Mouse (Mus musculus) thymus, postnatal 0 days (tissue): ENCODE data around the gene Lrrc49. TPM values are rescaled to one million over a fixed set of nuclear protein-coding genes. Genes with fewer than 3 reads are reported as not detected.

Experiments
- DNase-seq: peaks from one replicate; pipeline ENCODE4 v3.0.0-alpha.2; 2015; ENCODE audit warnings: low spot score
- polyA plus RNA-seq: library from polyadenylated mRNA; unstranded; fragments of >200 nt; fragmentation: Nextera tagmentation; extraction: Ambion mirVana; gene quantifications from 2 replicates; pipeline ENCODE4 v1.2.1, GENCODE M21; 2015

Gene Lrrc49
- polyA plus RNA-seq, result 2.4 and 2.8 TPM in 2 replicates

GRCm38 (mm10) chr9:60687891-60688324 lies at the start of gene Lrrc49:
Lrrc49 (minus strand) TSS chr9:60688158.
- peak; percentile 84 for DNase-seq

- no peak for DNase-seq
Measured at GRCm38 (mm10) chr9:60734321-60734720, 46.4 kb upstream of the Lrrc49 start.

GRCm38 (mm10) chr9:60724968-60725367 lies 37.0 kb upstream of the Lrrc49 start:
- no peak for DNase-seq

GRCm38 (mm10) chr9:60719687-60720086 lies 31.7 kb upstream of the Lrrc49 start:
- no peak for DNase-seq

GRCm38 (mm10) chr9:60718284-60718683 lies 30.3 kb upstream of the Lrrc49 start:
- DNase-seq, result peak; percentile 47

- peak; percentile 7 for DNase-seq
Measured at GRCm38 (mm10) chr9:60715828-60716227, 27.9 kb upstream of the Lrrc49 start.

GRCm38 (mm10) chr9:60715271-60715670 lies 27.3 kb upstream of the Lrrc49 start:
- DNase-seq, result no peak

- DNase-seq, result no peak
Measured at GRCm38 (mm10) chr9:60714191-60714590, 26.2 kb upstream of the Lrrc49 start.

GRCm38 (mm10) chr9:60713616-60714015 lies 25.7 kb upstream of the Lrrc49 start:
- no peak for DNase-seq

- DNase-seq, result no peak
Measured at GRCm38 (mm10) chr9:60712771-60713541, 25.0 kb upstream of the Lrrc49 start, which contains the start of gene Larp6. Larp6 (plus strand) TSS chr9:60712989.

GRCm38 (mm10) chr9:60712011-60712410 lies 24.1 kb upstream of the Lrrc49 start:
- no peak for DNase-seq

- DNase-seq, result no peak
Measured at GRCm38 (mm10) chr9:60709721-60710120, 21.8 kb upstream of the Lrrc49 start.

GRCm38 (mm10) chr9:60708606-60709005 lies 20.6 kb upstream of the Lrrc49 start:
- no peak for DNase-seq

GRCm38 (mm10) chr9:60707594-60707993 lies 19.6 kb upstream of the Lrrc49 start:
- DNase-seq, result no peak

GRCm38 (mm10) chr9:60699581-60700231 lies 11.7 kb upstream of the Lrrc49 start:
- DNase-seq, result no peak

- DNase-seq, result no peak
Measured at GRCm38 (mm10) chr9:60696271-60696985, 8.5 kb upstream of the Lrrc49 start.

- DNase-seq, result peak; percentile 31
Measured at GRCm38 (mm10) chr9:60693986-60694385, 6.0 kb upstream of the Lrrc49 start.

GRCm38 (mm10) chr9:60692624-60693023 lies 4.7 kb upstream of the Lrrc49 start:
- DNase-seq, result no peak

- DNase-seq, result no peak
Measured at GRCm38 (mm10) chr9:60687415-60687814, 543 bp downstream of the Lrrc49 start.

GRCm38 (mm10) chr9:60682753-60683152 lies 5.2 kb downstream of the Lrrc49 start:
- DNase-seq, result no peak

GRCm38 (mm10) chr9:60681005-60681404 lies 7.0 kb downstream of the Lrrc49 start:
- no peak for DNase-seq

- DNase-seq, result no peak
Measured at GRCm38 (mm10) chr9:60678913-60679312, 9.0 kb downstream of the Lrrc49 start.
